Mouse (Mus musculus) forebrain, embryonic 10.5 days (tissue): ENCODE measurements around the gene Ceacam16. TPM values are rescaled to one million over a fixed set of nuclear protein-coding genes. Genes with fewer than 3 reads are reported as not detected.

Experiments
- DNase-seq: peaks from one replicate; pipeline ENCODE4 v3.0.0-alpha.2; 2017; ENCODE audit warnings: low spot score; ENCODE audit errors: extremely low spot score
- H3K27ac ChIP-seq: fragments of 300-500 bp; sonication (generic); 2 replicates; pipeline ENCODE4 v1.5.1; 2016; ENCODE audit warnings: mild to moderate bottlenecking
- H3K27me3 ChIP-seq: fragments of 300-500 bp; sonication (generic); 2 replicates; pipeline ENCODE4 v1.6.1; 2016; ENCODE audit warnings: mild to moderate bottlenecking; ENCODE audit not compliant: poor library complexity, severe bottlenecking
- H3K36me3 ChIP-seq: fragments of 300-500 bp; sonication (generic); replicated peaks from 2 replicates; pipeline ENCODE4 v1.6.1; 2016; ENCODE audit warnings: mild to moderate bottlenecking, moderate library complexity
- H3K4me1 ChIP-seq: fragments of 300-500 bp; sonication (generic); 2 replicates; pipeline ENCODE4 v1.6.1; 2016
- H3K4me3 ChIP-seq: fragments of 300-500 bp; sonication (generic); 2 replicates; pipeline ENCODE4 v1.5.1; 2016; ENCODE audit warnings: mild to moderate bottlenecking, moderate library complexity
- H3K9me3 ChIP-seq: fragments of 300-500 bp; sonication (generic); 2 replicates; pipeline ENCODE4 v1.6.1; 2016; ENCODE audit warnings: mild to moderate bottlenecking, moderate library complexity
- WGBS: fragments of 180-500 bp; shearing (Covaris S2); methylation state at CpG from one replicate; pipeline ENCODE4 v1.1.7; 2016; 5-methylcytosine and 5-hydroxymethylcytosine counted together
- polyA plus RNA-seq: library from polyadenylated mRNA; unstranded; fragments of >200 nt; fragmentation: Nextera tagmentation; extraction: Ambion mirVana; gene quantifications from 2 replicates; pipeline ENCODE4 v1.2.1, GENCODE M21; 2016

The Ceacam16 gene
- polyA plus RNA-seq, 1 experiment from 2014 or later = not detected

DNA sequence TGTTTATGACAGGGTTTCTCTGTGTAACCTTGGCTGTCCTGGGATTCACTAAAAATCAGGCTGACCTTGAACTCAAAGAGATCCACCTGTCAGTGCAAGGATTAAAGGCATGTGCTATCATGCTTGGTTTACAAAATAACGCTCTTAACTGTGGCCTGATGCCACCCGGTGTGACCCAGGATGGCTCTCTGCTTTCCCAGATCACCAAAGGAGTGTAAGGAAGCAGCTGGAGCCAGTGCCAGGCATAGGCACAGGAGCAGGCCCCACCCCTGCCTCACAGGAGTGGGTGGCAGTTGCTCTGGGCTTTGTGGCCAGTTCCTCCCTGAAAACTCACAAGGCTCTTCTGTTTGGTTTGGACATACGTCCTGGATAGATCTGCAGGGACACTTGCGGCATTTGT lies 20.7 kb downstream of the Ceacam16 start:
- WGBS = 86% methylated on average over 4 of the region's 4 CpGs
- H3K27ac ChIP-seq = no peak overlapping the region
- H3K4me1 ChIP-seq = peaks cover 6% of the 10 kb centered on the region; the same call in 1 of the 2 replicates
- 0 out of 2 replicates have a peak, but pooled peaks cover 3% of the 10 kb centered on the region for H3K9me3 ChIP-seq
- H3K36me3 ChIP-seq = no peaks in the 10 kb centered on the region
- no peak overlapping the region for H3K4me3 ChIP-seq
- peaks cover 28% of the 10 kb centered on the region for H3K27me3 ChIP-seq
- no peak for DNase-seq

- H3K27ac ChIP-seq = no peak overlapping the region
- no peak overlapping the region for H3K4me3 ChIP-seq
- no peaks in the 10 kb centered on the region for H3K36me3 ChIP-seq
- H3K9me3 ChIP-seq = 0 out of 2 replicates have a peak, but pooled peaks cover 3% of the 10 kb centered on the region
- WGBS = 66% methylated on average over 3 of the region's 3 CpGs
- no peaks in the 10 kb centered on the region; the same call in 1 of the 2 replicates for H3K27me3 ChIP-seq
- H3K4me1 ChIP-seq = 0 out of 2 replicates have a peak, but pooled peaks cover 2% of the 10 kb centered on the region
- DNase-seq = no peak
Observed at GRCm38 (mm10) chr7:19836843-19837242, 24.3 kb downstream of the Ceacam16 start.

DNA sequence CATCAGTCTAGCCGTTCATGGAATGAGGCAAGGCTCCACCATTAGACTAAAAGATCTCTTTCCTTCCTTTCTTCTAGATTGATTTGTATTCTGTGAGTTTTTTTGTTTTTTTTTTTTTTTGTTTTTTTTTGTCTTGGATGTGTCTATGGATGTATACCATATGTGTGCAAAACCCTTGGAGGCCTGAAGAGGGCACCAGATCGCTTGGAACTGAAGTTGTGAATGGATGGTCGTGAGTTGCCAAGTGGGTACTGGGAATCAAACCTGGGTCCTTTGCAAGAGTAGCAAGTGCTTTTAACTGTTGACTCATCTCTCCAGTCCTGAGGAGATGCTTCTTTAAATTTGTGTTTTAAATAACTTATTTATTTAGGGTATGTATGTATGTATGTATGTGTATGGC lies 27.0 kb downstream of the Ceacam16 start:
- whole genome bisulfite sequencing = 63% methylated on average over 3 of the region's 3 CpGs
- H3K4me1 ChIP-seq = peaks cover 13% of the 10 kb centered on the region
- DNase-seq = no peak
- no peak overlapping the region for H3K4me3 ChIP-seq
- no peaks in the 10 kb centered on the region for H3K36me3 ChIP-seq
- H3K27me3 ChIP-seq = no peaks in the 10 kb centered on the region; the same call in 1 of the 2 replicates
- no peak overlapping the region for H3K27ac ChIP-seq
- H3K9me3 ChIP-seq = 0 out of 2 replicates have a peak, but pooled peaks cover 3% of the 10 kb centered on the region

DNA sequence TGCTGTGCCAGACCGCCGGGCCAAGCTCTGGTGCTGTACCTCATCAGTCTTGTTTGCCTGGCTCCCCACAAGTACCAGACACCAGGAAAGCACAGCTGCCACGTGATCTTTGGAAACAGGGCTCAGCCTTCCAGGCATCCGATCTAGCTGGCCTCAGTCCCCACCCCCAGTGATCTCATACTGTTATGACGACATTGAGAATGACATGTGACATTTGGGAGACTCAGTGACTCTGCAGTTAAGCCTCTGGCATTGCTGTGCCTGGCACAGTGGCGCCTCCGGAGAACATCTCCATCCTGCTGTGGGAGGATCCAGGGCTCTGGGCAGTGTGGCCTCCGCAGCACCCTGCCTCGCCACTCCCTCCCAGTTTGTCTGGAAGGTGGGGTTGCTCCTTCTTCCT lies 29.3 kb downstream of the Ceacam16 start:
- WGBS = 71% methylated on average over 9 of the region's 9 CpGs
- Histone ChIP-seq H3K36me3 (no peaks in the 10 kb centered on the region), H3K4me1 (peaks cover 14% of the 10 kb centered on the region), H3K27me3 (no peaks in the 10 kb centered on the region; the same call in 1 of the 2 replicates), H3K9me3 (no peaks in the 10 kb centered on the region), H3K4me3 (no peak overlapping the region), H3K27ac (no peak overlapping the region)
- no peak for DNase-seq

GRCm38 (mm10) chr7:19830682-19831156 lies 30.4 kb downstream of the Ceacam16 start:
- DNase-seq = no peak
- peaks cover 17% of the 10 kb centered on the region for H3K4me1 ChIP-seq
- no peaks in the 10 kb centered on the region for H3K36me3 ChIP-seq
- no peak overlapping the region for H3K4me3 ChIP-seq
- WGBS = 38% methylated on average over 13 of the region's 13 CpGs
- no peak overlapping the region for H3K27ac ChIP-seq
- H3K9me3 ChIP-seq = no peaks in the 10 kb centered on the region
- H3K27me3 ChIP-seq = no peaks in the 10 kb centered on the region; the same call in 1 of the 2 replicates

DNA sequence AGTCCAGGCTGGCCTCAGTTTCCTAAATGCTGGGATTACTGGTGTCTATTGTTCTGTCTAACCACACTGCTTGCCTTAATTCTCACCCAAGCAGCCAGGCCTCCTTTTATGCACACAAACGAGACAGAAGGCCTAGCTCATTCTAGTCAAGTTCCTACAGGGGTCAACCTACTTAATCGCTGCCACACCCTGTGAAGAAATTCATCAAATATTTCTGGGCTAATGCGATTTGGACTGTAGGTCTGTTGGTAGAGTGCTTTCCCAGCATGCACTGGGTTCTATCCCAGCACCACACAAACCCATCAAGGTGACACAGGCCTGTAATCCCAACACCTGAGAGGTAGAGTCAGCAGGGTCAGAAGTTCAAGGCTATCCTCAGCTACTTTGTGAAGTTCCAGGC lies 31.4 kb downstream of the Ceacam16 start:
- Histone ChIP-seq H3K27me3 (peaks cover 5% of the 10 kb centered on the region), H3K27ac (no peak overlapping the region), H3K4me3 (no peak overlapping the region), H3K9me3 (no peaks in the 10 kb centered on the region), H3K36me3 (no peaks in the 10 kb centered on the region), H3K4me1 (peaks cover 18% of the 10 kb centered on the region)
- WGBS = 83% methylated on average over 3 of the region's 3 CpGs
- no peak for DNase-seq

- 0 out of 2 replicates have a peak, but pooled peaks cover 3% of the 10 kb centered on the region for H3K9me3 ChIP-seq
- no peak overlapping the region for H3K27ac ChIP-seq
- no peaks in the 10 kb centered on the region for H3K36me3 ChIP-seq
- peaks cover 41% of the 10 kb centered on the region for H3K4me1 ChIP-seq
- peaks cover 34% of the 10 kb centered on the region for H3K27me3 ChIP-seq
- H3K4me3 ChIP-seq = no peak overlapping the region
- DNase-seq = no peak
- WGBS = 42% methylated on average over 6 of the region's 6 CpGs
Observed at GRCm38 (mm10) chr7:19826756-19827155, 34.3 kb downstream of the Ceacam16 start.

DNA sequence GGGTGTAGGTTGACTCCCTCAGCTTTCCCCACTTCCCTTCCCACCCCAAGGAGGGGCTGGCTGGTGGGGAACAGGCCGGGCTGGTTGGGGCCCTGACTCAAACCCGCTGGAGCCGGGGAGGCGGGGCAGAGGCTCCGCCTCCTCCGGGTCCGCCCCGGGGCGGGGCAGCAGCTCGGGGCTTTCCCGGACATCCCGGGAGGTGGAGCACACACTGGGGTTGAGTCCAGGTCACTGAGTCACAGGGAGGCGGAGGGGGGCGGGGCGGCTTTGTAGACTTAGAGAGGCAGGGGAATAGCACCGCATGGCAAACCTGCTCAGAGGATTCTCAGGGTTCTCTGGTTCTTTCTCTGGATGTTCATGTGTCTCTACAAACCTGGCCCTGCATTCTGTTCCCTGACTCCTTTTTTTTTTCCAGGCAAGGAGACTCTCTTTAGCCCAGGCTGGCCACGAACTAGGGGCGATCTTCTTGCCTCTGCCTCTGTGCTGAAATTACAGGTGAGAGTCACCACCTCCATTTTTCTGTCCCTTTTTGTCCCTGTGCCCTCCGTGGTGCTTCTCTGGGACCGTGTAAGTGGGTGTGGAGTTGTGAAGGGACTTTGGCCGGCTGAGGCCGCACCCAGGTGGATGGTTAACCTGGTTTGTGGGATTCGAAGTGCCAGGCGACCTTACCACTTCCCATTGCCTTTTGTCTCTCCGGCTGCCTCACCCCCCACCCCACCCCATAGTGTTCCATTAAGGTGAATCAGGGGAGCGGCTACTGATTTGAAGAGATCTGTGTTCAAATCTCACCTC lies 36.7 kb downstream of the Ceacam16 start:
- H3K4me1 ChIP-seq = peaks cover 31% of the 10 kb centered on the region
- H3K9me3 ChIP-seq = peaks cover 6% of the 10 kb centered on the region; the same call in 1 of the 2 replicates
- peaks cover 58% of the 10 kb centered on the region for H3K27me3 ChIP-seq
- no peaks in the 10 kb centered on the region for H3K36me3 ChIP-seq
- 25% methylated on average over 26 of the region's 26 CpGs for WGBS
- peak overlapping the region; percentile 30 for H3K4me3 ChIP-seq
- DNase-seq = peak; percentile 70
- H3K27ac ChIP-seq = peak overlapping the region; percentile 73

GRCm38 (mm10) chr7:19823256-19824181 lies 37.6 kb downstream of the Ceacam16 start:
- 17% methylated on average over 16 of the region's 16 CpGs for WGBS
- H3K4me1 ChIP-seq = peaks cover 31% of the 10 kb centered on the region
- peak overlapping the region; percentile 30 for H3K4me3 ChIP-seq
- no peak for DNase-seq
- peaks cover 6% of the 10 kb centered on the region; the same call in 1 of the 2 replicates for H3K9me3 ChIP-seq
- H3K27me3 ChIP-seq = peaks cover 66% of the 10 kb centered on the region
- H3K27ac ChIP-seq = peak overlapping the region; percentile 73
- H3K36me3 ChIP-seq = no peaks in the 10 kb centered on the region

DNA sequence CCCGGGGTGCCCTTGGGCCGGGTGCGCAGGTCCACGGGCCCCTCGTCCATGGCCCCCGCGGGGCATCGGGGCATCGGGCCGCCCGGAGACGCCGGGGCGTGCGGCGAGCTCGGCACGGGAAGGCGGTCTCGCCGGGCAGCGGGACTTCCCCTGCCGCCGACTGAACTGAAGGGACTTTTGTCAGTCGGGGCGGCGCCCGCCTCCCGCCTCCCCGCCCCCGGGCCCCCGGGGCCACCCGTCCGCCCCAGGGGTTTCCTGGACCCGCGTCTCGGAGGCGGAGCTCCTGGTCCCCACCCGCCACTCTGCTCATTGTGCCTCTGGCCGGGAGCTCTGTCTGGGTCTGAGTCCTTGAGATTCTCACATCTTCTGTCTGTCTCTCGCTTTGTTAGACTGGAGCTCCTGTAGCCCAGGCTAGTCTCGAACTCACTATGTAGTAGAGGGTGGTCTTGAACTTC lies 38.5 kb downstream of the Ceacam16 start, which contains the start of gene Bcl3:
Gene Bcl3, minus strand, starts transcription at position 167 of the 455 bp plus-strand sequence.
- peaks cover 34% of the 10 kb centered on the region for H3K4me1 ChIP-seq
- peak within 1 kb of the TSS; percentile 54 for H3K4me3 ChIP-seq
- 2% methylated on average over 41 of the region's 42 CpGs for whole genome bisulfite sequencing
- H3K36me3 ChIP-seq = no peaks in the 10 kb centered on the region
- peak within 1 kb of the TSS; percentile 74 for H3K27ac ChIP-seq
- peaks cover 75% of the 10 kb centered on the region for H3K27me3 ChIP-seq
- no peak for DNase-seq
- H3K9me3 ChIP-seq = peaks cover 6% of the 10 kb centered on the region; the same call in 1 of the 2 replicates

DNA sequence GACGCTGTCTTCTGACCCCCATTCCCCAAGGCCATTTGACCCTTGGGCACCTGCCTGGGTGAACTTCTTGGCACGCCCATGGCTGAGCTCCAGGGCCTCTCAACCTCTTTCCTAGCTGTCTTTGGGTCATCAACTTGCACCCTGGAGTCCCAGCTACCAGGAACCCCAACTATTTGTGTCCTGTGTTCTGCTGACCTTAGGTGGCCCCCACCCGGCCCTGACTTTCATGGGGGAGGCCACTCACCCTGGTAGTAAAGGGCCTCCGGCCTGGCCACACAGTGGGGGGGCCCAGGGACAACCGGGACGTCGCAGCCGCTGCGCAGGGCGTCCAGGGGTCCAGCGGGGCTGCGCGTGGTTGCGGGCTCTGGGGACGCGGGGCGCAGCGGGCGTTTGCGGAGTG lies 38.9 kb downstream of the Ceacam16 start:
- WGBS = 5% methylated on average over 20 of the region's 20 CpGs
- DNase-seq = no peak
- Histone ChIP-seq H3K9me3 (peaks cover 6% of the 10 kb centered on the region; the same call in 1 of the 2 replicates), H3K27me3 (peaks cover 80% of the 10 kb centered on the region), H3K36me3 (no peaks in the 10 kb centered on the region), H3K4me3 (peak overlapping the region; percentile 54), H3K4me1 (peaks cover 38% of the 10 kb centered on the region), H3K27ac (peak overlapping the region; percentile 74)

DNA sequence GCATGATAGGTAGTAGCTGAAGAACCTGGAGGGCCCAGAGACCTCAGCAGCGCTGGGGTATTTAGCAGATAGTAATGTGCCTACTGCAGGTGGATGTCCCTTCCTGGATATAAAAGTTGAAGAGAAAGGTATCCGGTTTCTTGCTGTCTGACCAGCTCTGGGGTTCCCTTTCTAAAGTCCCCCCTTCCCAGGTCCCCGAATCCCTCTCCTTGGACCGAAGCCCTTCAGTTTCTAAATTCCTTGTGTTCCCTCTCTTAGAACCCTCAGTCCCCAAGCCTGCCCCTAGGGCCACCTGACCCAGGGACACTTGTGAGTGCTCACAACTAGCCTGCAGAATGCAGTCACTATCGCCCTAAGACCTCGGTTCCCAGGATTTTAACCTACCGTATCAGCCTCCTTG lies 39.5 kb downstream of the Ceacam16 start:
- Histone ChIP-seq H3K27me3 (peaks cover 85% of the 10 kb centered on the region), H3K4me3 (no peak overlapping the region), H3K9me3 (peaks cover 6% of the 10 kb centered on the region; the same call in 1 of the 2 replicates), H3K4me1 (peaks cover 40% of the 10 kb centered on the region), H3K36me3 (no peaks in the 10 kb centered on the region), H3K27ac (no peak overlapping the region)
- 51% methylated on average over 7 of the region's 7 CpGs for WGBS
- no peak for DNase-seq
